Mouse (Mus musculus): ENCODE results near the gene Arhgef19.

DNA sequence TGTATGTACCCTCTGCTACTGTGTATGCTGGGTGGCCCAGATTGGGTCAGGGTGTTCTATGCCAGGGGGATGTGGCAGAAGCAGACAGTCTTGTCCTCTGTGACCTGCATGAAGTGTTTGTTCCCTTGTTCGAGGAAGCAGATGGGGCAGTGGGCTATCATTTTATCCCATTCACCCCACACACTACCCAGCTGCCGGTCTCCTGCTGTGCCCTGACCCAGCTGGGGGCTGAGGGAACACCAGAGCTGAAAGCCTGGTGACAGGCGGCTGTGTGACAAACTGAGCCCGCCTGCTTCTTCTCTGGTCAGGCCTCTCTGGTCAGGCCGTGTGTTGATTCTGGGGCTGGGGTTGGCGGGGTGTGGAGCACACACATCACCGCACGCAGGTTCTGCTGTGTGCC, 66.8 kb downstream of the Arhgef19 start:
- no peak for TF ChIP-seq HCFC1 (IDR thresholded peaks at IDR 0.05; ENCODE audit: low read depth, low read length)
- TF ChIP-seq EP300 (IDR thresholded peaks at IDR 0.05; ENCODE audit: low read depth in 1 of 2, low read length in 2 of 2): no peak
- no peak for TF ChIP-seq USF1 (IDR thresholded peaks at IDR 0.05; ENCODE audit: low read depth, low read length)
